Mouse (Mus musculus) cortical plate, adult 2 months (tissue): ENCODE data around the gene Efcab11.

ENCODE experiments used
- CTCF ChIP-seq: fragments of 200-500 bp; IDR thresholded peaks from 2 replicates; pipeline ENCODE4 v1.5.1; 2011; ENCODE audit warnings: mild to moderate bottlenecking, control low read depth, low read length; ENCODE audit not compliant: insufficient read depth; ENCODE audit errors: extremely low read depth
- POLR2A ChIP-seq: fragments of 200-500 bp; IDR thresholded peaks from 2 replicates; pipeline ENCODE4 v1.6.1; 2011; ENCODE audit warnings: mild to moderate bottlenecking, low read length, control low read depth; ENCODE audit not compliant: insufficient read depth; ENCODE audit errors: extremely low read depth

GRCm38 (mm10) chr12:99756914-99757687 is 127.1 kb downstream of the Efcab11 start:
- TF ChIP-seq CTCF (no peak), POLR2A (no peak)
